Mouse (Mus musculus): ENCODE measurements at regions not wholly inside any gene's neighbourhood (a gene's known extent, or its start where the extent isn't known, plus 50 kb on each side); places are given as distances from the start of the nearest gene placed in this dataset.

DNA sequence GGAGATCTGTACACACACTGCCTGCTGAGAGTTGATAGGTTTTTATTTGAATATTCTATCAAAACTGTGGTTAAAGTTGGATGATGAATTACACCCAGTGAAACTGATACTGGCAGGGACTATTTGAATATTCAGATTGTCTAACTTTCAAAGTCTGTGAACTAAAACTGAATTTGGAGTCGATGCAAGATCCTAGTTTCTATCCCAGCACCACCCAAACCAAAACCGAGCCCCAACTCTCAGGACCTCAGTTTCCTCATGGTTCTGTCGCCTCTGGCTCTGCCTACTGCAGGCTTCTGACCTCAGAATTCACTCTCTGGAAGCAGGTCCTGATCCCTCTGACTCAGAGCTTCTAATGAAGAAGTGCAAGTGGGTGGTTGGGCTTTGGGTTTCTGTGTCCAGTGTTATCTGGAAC is 170.8 kb downstream of the Cd47 start:
- no peak for TF ChIP-seq POLR2A (IDR thresholded peaks at IDR 0.05; ENCODE audit: insufficient read depth, low read length)
- TF ChIP-seq CTCF (IDR thresholded peaks at IDR 0.05; ENCODE audit: low read depth, low read length): no peak
- no peak for TF ChIP-seq EP300 (IDR thresholded peaks at IDR 0.05; ENCODE audit: insufficient read depth, low read depth, low read length)

Data from ES-Bruce4 (cell line).